Mouse (Mus musculus) small intestine, adult 2 months (tissue): ENCODE measurements at regions not wholly inside any gene's neighbourhood (a gene's known extent, or its start where the extent isn't known, plus 50 kb on each side); places are given as distances from the start of the nearest gene placed in this dataset.

Source experiments
- CTCF ChIP-seq: fragments of 200-500 bp; IDR thresholded peaks from 2 replicates; pipeline ENCODE4 v1.5.1; 2012; ENCODE audit warnings: low read depth, mild to moderate bottlenecking, control low read depth, inconsistent platforms, low read length, moderate library complexity, mixed read lengths; ENCODE audit not compliant: insufficient replicate concordance, insufficient read length; ENCODE audit errors: extremely low read depth
- POLR2A ChIP-seq: fragments of 200-500 bp; IDR thresholded peaks from 2 replicates; pipeline ENCODE4 v1.6.1; 2012; ENCODE audit warnings: low read depth, mild to moderate bottlenecking, control low read depth, inconsistent platforms, low read length, moderate library complexity

GRCm38 (mm10) chr13:102323876-102324275 lies 369.5 kb upstream of the Cd180 start:
- TF ChIP-seq CTCF (no peak), POLR2A (no peak)
